8 mouse cellular contexts compared by ENCODE assay signal in genomic region chr1:133182706-133183095, GRCm38 (mm10). TPM values are rescaled to one million over a fixed set of nuclear protein-coding genes. Genes with fewer than 3 reads are reported as not detected.
DNase-seq lines count a peak whose midpoint lies in the region; ATAC-seq lines count a peak whose summit lies in the region.

No protein-coding gene starts in this region.

- H3K9ac ChIP-seq in kidney, embryonic 14.5 days (ENCODE audit: low read depth, low read length), result peak overlapping the region; percentile 18; the same call in 1 of the 2 replicates
- H3K9ac ChIP-seq in hindbrain, embryonic 13.5 days, result peak overlapping the region; percentile 92
- H3K9ac ChIP-seq in midbrain, embryonic 13.5 days (replicated peaks), result peak overlapping the region; percentile 92

- H3K27ac ChIP-seq in kidney, embryonic 14.5 days (ENCODE audit: low read depth, low read length), result no peak overlapping the region
- H3K27ac ChIP-seq in hindbrain, embryonic 13.5 days, result peak overlapping the region; percentile 99
- peak overlapping the region; percentile 98 for H3K27ac ChIP-seq in midbrain, embryonic 13.5 days

- H3K27me3 ChIP-seq in kidney, embryonic 14.5 days (ENCODE audit: control insufficient read depth, insufficient read depth, low read length), result peaks cover 23% of the 10 kb centered on the region
- H3K27me3 ChIP-seq in hindbrain, embryonic 13.5 days, result no peaks in the 10 kb centered on the region
- no peaks in the 10 kb centered on the region for H3K27me3 ChIP-seq in midbrain, embryonic 13.5 days

- 1% methylated on average over 16 of the region's 16 CpGs for WGBS in kidney, embryonic 14.5 days
- under 1% methylated on average over 16 of the region's 16 CpGs for WGBS in hindbrain, embryonic 13.5 days
- 0% methylated on average over 16 of the region's 16 CpGs for WGBS in midbrain, embryonic 13.5 days

- H3K4me1 ChIP-seq in kidney, embryonic 14.5 days (ENCODE audit: control insufficient read depth, insufficient read depth, low read length), result peaks cover 22% of the 10 kb centered on the region
- H3K4me1 ChIP-seq in hindbrain, embryonic 13.5 days (replicated peaks), result peaks cover 73% of the 10 kb centered on the region
- H3K4me1 ChIP-seq in midbrain, embryonic 13.5 days (replicated peaks), result peaks cover 54% of the 10 kb centered on the region

- 0 out of 2 replicates have a peak, but pooled peaks have one; percentile 10 for ATAC-seq in kidney, embryonic 14.5 days (ENCODE audit: low FRiP score, low TSS enrichment)
- 0 out of 2 replicates have a peak, but pooled peaks have one; percentile 10 for ATAC-seq in common myeloid progenitor, adult 5-6 weeks (replicated peaks; ENCODE audit: low read depth, poor library complexity, severe bottlenecking)
- ATAC-seq in hindbrain, embryonic 13.5 days (ENCODE audit: low FRiP score), result peak; percentile 64
- peak; percentile 73 for ATAC-seq in midbrain, embryonic 13.5 days

- H3K36me3 ChIP-seq in kidney, embryonic 14.5 days (ENCODE audit: control insufficient read depth, insufficient read depth, low read length), result no peaks in the 10 kb centered on the region
- no peaks in the 10 kb centered on the region for H3K36me3 ChIP-seq in hindbrain, embryonic 13.5 days
- H3K36me3 ChIP-seq in midbrain, embryonic 13.5 days, result no peaks in the 10 kb centered on the region

- H3K4me3 ChIP-seq in kidney, embryonic 14.5 days (ENCODE audit: low read length), result peak overlapping the region; percentile 42
- peak overlapping the region; percentile 61 for H3K4me3 ChIP-seq in hindbrain, embryonic 13.5 days
- peak overlapping the region; percentile 81 for H3K4me3 ChIP-seq in midbrain, embryonic 13.5 days (replicated peaks)

- H3K4me2 ChIP-seq in kidney, embryonic 14.5 days (replicated peaks; ENCODE audit: low read depth, low read length), result peak overlapping the region; percentile 87
- peak overlapping the region; percentile 77 for H3K4me2 ChIP-seq in hindbrain, embryonic 13.5 days
- H3K4me2 ChIP-seq in midbrain, embryonic 13.5 days (replicated peaks), result peak overlapping the region; percentile 81

- H3K9me3 ChIP-seq in kidney, embryonic 14.5 days (ENCODE audit: control insufficient read depth, low read length), result no peaks in the 10 kb centered on the region
- no peaks in the 10 kb centered on the region for H3K9me3 ChIP-seq in hindbrain, embryonic 13.5 days
- no peaks in the 10 kb centered on the region for H3K9me3 ChIP-seq in midbrain, embryonic 13.5 days

- DNase-seq in kidney, postnatal 4 days, result no peak
- no peak for DNase-seq in right cerebral cortex, postnatal 36 days (ENCODE audit: low spot score in 2 of 2)
- DNase-seq in adrenal gland, adult 8-10 months, result no peak
- DNase-seq in kidney, adult 18-20 months, result no peak

RNA-seq across cellular contexts. Expression of gene Plekha6, which starts 18.7 kb away (rescaled TPM):
- 3.3 and 6.1 TPM in 2 replicates for polyA plus RNA-seq in kidney, embryonic 14.5 days (2014; fragmentation: Nextera tagmentation; extraction: Ambion mirVana)
- total RNA-seq in common myeloid progenitor, adult 5-6 weeks (2017), result 2.3 and 3.1 TPM in 2 replicates
- 20.4 and 20.7 TPM in 2 replicates for polyA plus RNA-seq in hindbrain, embryonic 13.5 days (2015; fragmentation: Nextera tagmentation; extraction: Ambion mirVana)
- 25.4 and 28.5 TPM in 2 replicates for polyA plus RNA-seq in midbrain, embryonic 13.5 days (2015; fragmentation: Nextera tagmentation; extraction: Ambion mirVana)
- total RNA-seq in adrenal gland, adult 8-10 months (2022), result 10 to 100 TPM; 16.1 to 56.7 (median 33.1) TPM

RNA-seq across cellular contexts. Expression of gene Ppp1r15b, which starts 51.8 kb away (rescaled TPM):
- polyA plus RNA-seq in kidney, embryonic 14.5 days (2014; fragmentation: Nextera tagmentation; extraction: Ambion mirVana), result 17.9 and 49.4 TPM in 2 replicates
- 77.3 and 105 TPM in 2 replicates for total RNA-seq in common myeloid progenitor, adult 5-6 weeks (2017)
- 29.2 TPM in 2 replicates for polyA plus RNA-seq in hindbrain, embryonic 13.5 days (2015; fragmentation: Nextera tagmentation; extraction: Ambion mirVana)
- 33.2 and 34.3 TPM in 2 replicates for polyA plus RNA-seq in midbrain, embryonic 13.5 days (2015; fragmentation: Nextera tagmentation; extraction: Ambion mirVana)
- 10 to 100 TPM; 67.1 to 80.6 (median 71.1) TPM for total RNA-seq in adrenal gland, adult 8-10 months (2022)

Comparison
In these comparisons a context has a peak if more than half of its experiments do, and no peak if none do; other contexts are left out.
1. ATAC-seq: peak in every context shown above with its lines; median percentile 73 in midbrain, embryonic 13.5 days; 64 in hindbrain, embryonic 13.5 days; 10 in kidney, embryonic 14.5 days; 10 in common myeloid progenitor, adult 5-6 weeks.
2. H3K9ac ChIP-seq: peak in every context shown above with its lines; median percentile 92 in hindbrain, embryonic 13.5 days; 92 in midbrain, embryonic 13.5 days; 18 in kidney, embryonic 14.5 days.